Mouse (Mus musculus): ENCODE results near the gene Kcnip4. TPM values are rescaled to one million over a fixed set of nuclear protein-coding genes. Genes with fewer than 3 reads are reported as not detected.

Kcnip4 gene
- total and polyA plus RNA-seq, 2 experiments from 2014 or later, result 14.3 to 18.6 TPM

- Histone ChIP-seq H3K27me3 (ENCODE audit: insufficient read depth, low read length) (no peaks in the 10 kb centered on the region), H3K27ac (ENCODE audit: low read depth, low read length) (no peak overlapping the region), H3K9me3 (ENCODE audit: low read length) (no peaks in the 10 kb centered on the region), H3K9ac (no peak overlapping the region), H3K4me1 (ENCODE audit: insufficient read depth) (no peaks in the 10 kb centered on the region), H3K4me2 (ENCODE audit: low read depth) (no peak overlapping the region), H3K36me3 (ENCODE audit: insufficient read depth) (no peaks in the 10 kb centered on the region), H3K4me3 (ENCODE audit: low read depth, low read length) (no peak overlapping the region)
- WGBS, result 83% methylated on average over 4 of the region's 4 CpGs
- no peak for ATAC-seq
- no peak for TF ChIP-seq CTCF (IDR thresholded peaks at IDR 0.05; ENCODE audit: low read depth)
- DNase-seq, result no peak
These were observed 265.4 kb downstream of the Kcnip4 start for GRCm38 (mm10) chr5:49259356-49259755.

- WGBS, result 79% methylated on average over 3 of the region's 3 CpGs
- DNase-seq (no peak), ATAC-seq (no peak)
- H3K9ac ChIP-seq, result no peak overlapping the region
- no peak for TF ChIP-seq CTCF (IDR thresholded peaks at IDR 0.05; ENCODE audit: low read depth)
- H3K4me2 ChIP-seq (ENCODE audit: low read depth), result no peak overlapping the region
- H3K27me3 ChIP-seq (ENCODE audit: insufficient read depth, low read length), result no peaks in the 10 kb centered on the region
- no peaks in the 10 kb centered on the region for H3K4me1 ChIP-seq (ENCODE audit: insufficient read depth)
- H3K36me3 ChIP-seq (ENCODE audit: insufficient read depth), result no peaks in the 10 kb centered on the region
- H3K27ac ChIP-seq (ENCODE audit: low read depth, low read length), result no peak overlapping the region
- H3K4me3 ChIP-seq (ENCODE audit: low read depth, low read length), result no peak overlapping the region
- no peaks in the 10 kb centered on the region for H3K9me3 ChIP-seq (ENCODE audit: low read length)
These were observed 267.9 kb downstream of the Kcnip4 start for GRCm38 (mm10) chr5:49256850-49257249.

- H3K4me1 ChIP-seq (ENCODE audit: insufficient read depth), result no peaks in the 10 kb centered on the region
- ATAC-seq (no peak), DNase-seq (no peak)
- TF ChIP-seq CTCF (IDR thresholded peaks at IDR 0.05; ENCODE audit: low read depth), result no peak
- H3K36me3 ChIP-seq (ENCODE audit: insufficient read depth), result no peaks in the 10 kb centered on the region
- no peaks in the 10 kb centered on the region for H3K9me3 ChIP-seq (ENCODE audit: low read length)
- H3K9ac ChIP-seq, result no peak overlapping the region
- no peak overlapping the region for H3K27ac ChIP-seq (ENCODE audit: low read depth, low read length)
- WGBS, result 71% methylated on average over 4 of the region's 4 CpGs
- H3K27me3 ChIP-seq (ENCODE audit: insufficient read depth, low read length), result no peaks in the 10 kb centered on the region
- H3K4me2 ChIP-seq (ENCODE audit: low read depth), result no peak overlapping the region
- no peak overlapping the region for H3K4me3 ChIP-seq (ENCODE audit: low read depth, low read length)
These were observed 268.7 kb downstream of the Kcnip4 start for GRCm38 (mm10) chr5:49255983-49256382.

GRCm38 (mm10) chr5:49247081-49247480 lies 277.6 kb downstream of the Kcnip4 start:
- H3K9me3 ChIP-seq (ENCODE audit: low read length), result no peaks in the 10 kb centered on the region
- H3K27ac ChIP-seq (ENCODE audit: low read depth, low read length), result no peak overlapping the region
- H3K4me3 ChIP-seq (ENCODE audit: low read depth, low read length), result no peak overlapping the region
- H3K36me3 ChIP-seq (ENCODE audit: insufficient read depth), result no peaks in the 10 kb centered on the region
- H3K9ac ChIP-seq, result no peak overlapping the region
- H3K4me1 ChIP-seq (ENCODE audit: insufficient read depth), result no peaks in the 10 kb centered on the region
- H3K27me3 ChIP-seq (ENCODE audit: insufficient read depth, low read length), result no peaks in the 10 kb centered on the region
- ATAC-seq (no peak), DNase-seq (no peak)
- TF ChIP-seq CTCF (IDR thresholded peaks at IDR 0.05; ENCODE audit: low read depth), result no peak
- 61% methylated on average over 2 of the region's 2 CpGs for WGBS
- H3K4me2 ChIP-seq (ENCODE audit: low read depth), result no peak overlapping the region

- H3K27me3 ChIP-seq (ENCODE audit: insufficient read depth, low read length), result no peaks in the 10 kb centered on the region
- DNase-seq (no peak), ATAC-seq (no peak)
- no peak overlapping the region for H3K4me3 ChIP-seq (ENCODE audit: low read depth, low read length)
- no peaks in the 10 kb centered on the region for H3K4me1 ChIP-seq (ENCODE audit: insufficient read depth)
- H3K4me2 ChIP-seq (ENCODE audit: low read depth), result no peak overlapping the region
- H3K27ac ChIP-seq (ENCODE audit: low read depth, low read length), result no peak overlapping the region
- no peak overlapping the region for H3K9ac ChIP-seq
- TF ChIP-seq CTCF (IDR thresholded peaks at IDR 0.05; ENCODE audit: low read depth), result no peak
- no peaks in the 10 kb centered on the region for H3K9me3 ChIP-seq (ENCODE audit: low read length)
- WGBS, result 64% methylated on average over 4 of the region's 4 CpGs
- no peaks in the 10 kb centered on the region for H3K36me3 ChIP-seq (ENCODE audit: insufficient read depth)
These were observed 280.3 kb downstream of the Kcnip4 start for GRCm38 (mm10) chr5:49244414-49244813.

- 98% methylated on average over 6 of the region's 6 CpGs for WGBS
- Histone ChIP-seq H3K9ac (no peak overlapping the region), H3K4me1 (ENCODE audit: insufficient read depth) (no peaks in the 10 kb centered on the region), H3K36me3 (ENCODE audit: insufficient read depth) (no peaks in the 10 kb centered on the region), H3K27me3 (ENCODE audit: insufficient read depth, low read length) (no peaks in the 10 kb centered on the region), H3K4me3 (ENCODE audit: low read depth, low read length) (no peak overlapping the region), H3K27ac (ENCODE audit: low read depth, low read length) (no peak overlapping the region), H3K9me3 (ENCODE audit: low read length) (no peaks in the 10 kb centered on the region), H3K4me2 (ENCODE audit: low read depth) (no peak overlapping the region)
- ATAC-seq, result no peak
- no peak for TF ChIP-seq CTCF (IDR thresholded peaks at IDR 0.05; ENCODE audit: low read depth)
- DNase-seq, result no peak
These were observed 283.0 kb downstream of the Kcnip4 start for GRCm38 (mm10) chr5:49241708-49242107.

- no peak for DNase-seq
- 45% methylated on average over 4 of the region's 4 CpGs for WGBS
- Histone ChIP-seq H3K9ac (no peak overlapping the region), H3K27ac (ENCODE audit: low read depth, low read length) (no peak overlapping the region), H3K9me3 (ENCODE audit: low read length) (no peaks in the 10 kb centered on the region), H3K4me2 (ENCODE audit: low read depth) (no peak overlapping the region), H3K36me3 (ENCODE audit: insufficient read depth) (no peaks in the 10 kb centered on the region), H3K4me3 (ENCODE audit: low read depth, low read length) (no peak overlapping the region), H3K27me3 (ENCODE audit: insufficient read depth, low read length) (no peaks in the 10 kb centered on the region), H3K4me1 (ENCODE audit: insufficient read depth) (no peaks in the 10 kb centered on the region)
- TF ChIP-seq CTCF (IDR thresholded peaks at IDR 0.05; ENCODE audit: low read depth), result no peak
- no peak for ATAC-seq
These were observed 323.4 kb downstream of the Kcnip4 start for GRCm38 (mm10) chr5:49201164-49201756.
